Mouse (Mus musculus) CD4-positive, CD25-positive, alpha-beta regulatory T cell, adult 2 months (primary cell): ENCODE data around the gene Slc16a10.

Experiments
- DNase-seq: peaks from one replicate; pipeline ENCODE4 v3.0.0-alpha.2; 2012; ENCODE audit warnings: low read depth, low spot score

Slc16a10 gene

GRCm38 (mm10) chr10:40109520-40109919 lies 32.5 kb downstream of the Slc16a10 start:
- no peak for DNase-seq

- DNase-seq = no peak
Measured at GRCm38 (mm10) chr10:40108992-40109391, 33.1 kb downstream of the Slc16a10 start.

- no peak for DNase-seq
Measured at GRCm38 (mm10) chr10:40107995-40108394, 34.1 kb downstream of the Slc16a10 start.

- no peak for DNase-seq
Measured at GRCm38 (mm10) chr10:40105174-40105573, 36.9 kb downstream of the Slc16a10 start.

- no peak for DNase-seq
Measured at GRCm38 (mm10) chr10:40103790-40104189, 38.3 kb downstream of the Slc16a10 start.

GRCm38 (mm10) chr10:40102986-40103385 lies 39.1 kb downstream of the Slc16a10 start:
- no peak for DNase-seq

GRCm38 (mm10) chr10:40102166-40102565 lies 39.9 kb downstream of the Slc16a10 start:
- DNase-seq = no peak

- no peak for DNase-seq
Measured at GRCm38 (mm10) chr10:40098441-40098840, 43.6 kb downstream of the Slc16a10 start.

- no peak for DNase-seq
Measured at GRCm38 (mm10) chr10:40097519-40097918, 44.5 kb downstream of the Slc16a10 start.

GRCm38 (mm10) chr10:40094752-40095151 lies 47.3 kb downstream of the Slc16a10 start:
- DNase-seq = no peak

GRCm38 (mm10) chr10:40093526-40093925 lies 48.5 kb downstream of the Slc16a10 start:
- no peak for DNase-seq

GRCm38 (mm10) chr10:40091455-40091854 lies 50.6 kb downstream of the Slc16a10 start:
- DNase-seq = no peak

GRCm38 (mm10) chr10:40090504-40091428 lies 51.3 kb downstream of the Slc16a10 start:
- DNase-seq = no peak

- DNase-seq = peak; percentile 8
Measured at GRCm38 (mm10) chr10:40084332-40085093, 57.5 kb downstream of the Slc16a10 start.

- no peak for DNase-seq
Measured at GRCm38 (mm10) chr10:40083556-40083955, 58.5 kb downstream of the Slc16a10 start.

- DNase-seq = no peak
Measured at GRCm38 (mm10) chr10:40082668-40083067, 59.4 kb downstream of the Slc16a10 start.

- DNase-seq = no peak
Measured at GRCm38 (mm10) chr10:40080533-40080932, 61.5 kb downstream of the Slc16a10 start.

GRCm38 (mm10) chr10:40079256-40079655 lies 62.8 kb downstream of the Slc16a10 start:
- DNase-seq = no peak

- no peak for DNase-seq
Measured at GRCm38 (mm10) chr10:40077960-40078353, 64.1 kb downstream of the Slc16a10 start.

- DNase-seq = no peak
Measured at GRCm38 (mm10) chr10:40077346-40077959, 64.6 kb downstream of the Slc16a10 start.

- DNase-seq = no peak
Measured at GRCm38 (mm10) chr10:40073608-40074007, 68.5 kb downstream of the Slc16a10 start.

GRCm38 (mm10) chr10:40070684-40071083 lies 71.4 kb downstream of the Slc16a10 start:
- no peak for DNase-seq
